Mouse (Mus musculus): ENCODE results near the gene Nmrk1. TPM values are rescaled to one million over a fixed set of nuclear protein-coding genes. Genes with fewer than 3 reads are reported as not detected.
"Not testable (repeated sequence)": the region's sequence is repeated elsewhere in the genome, so short reads cannot be mapped to it uniquely, and the experiment has no call there.

Nmrk1 gene
- 6.2 and 6.7 TPM in 2 replicates for polyA plus RNA-seq (2015; fragmentation: Nextera tagmentation; extraction: Ambion mirVana)

DNA sequence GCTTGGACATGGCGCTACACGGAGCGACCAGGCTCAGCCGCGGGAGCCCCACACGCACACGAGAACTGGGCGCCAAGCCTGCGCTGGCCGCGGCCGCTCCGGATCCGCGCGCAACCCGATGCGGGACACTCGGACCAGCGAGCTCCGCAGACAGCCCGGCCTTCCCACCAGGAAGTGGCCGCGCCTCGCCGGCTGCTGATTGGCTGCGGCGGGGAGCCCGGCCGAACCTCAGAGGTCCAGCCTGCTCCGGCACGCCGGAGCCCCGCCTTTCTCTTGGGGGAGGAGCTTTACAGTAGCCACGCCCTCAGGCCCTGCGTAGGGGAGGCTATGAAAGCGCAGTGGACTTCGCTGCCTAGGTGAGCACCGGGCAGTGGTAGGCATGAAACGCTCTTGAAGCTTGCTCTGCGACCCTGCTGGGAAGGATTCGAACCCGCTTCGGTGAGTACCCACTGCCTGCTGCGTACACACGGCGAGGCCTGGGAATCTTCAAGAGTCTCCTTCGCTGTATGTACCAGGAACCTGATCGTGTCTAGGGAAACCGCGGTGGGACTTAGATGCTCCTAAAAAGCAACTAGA is at the start of gene Nmrk1, which contains the start of gene Ostf1:
TSS of gene Nmrk1 (plus strand) at position 307 of the 576 bp plus-strand sequence.
TSS of gene Ostf1 (minus strand) at position 180 of the 576 bp plus-strand sequence.
- Histone ChIP-seq H3K27ac (ENCODE audit: low read length) (peak within 1 kb of the TSS; percentile 53; the same call in 1 of the 2 replicates), H3K4me2 (ENCODE audit: low read length) (peak within 1 kb of the TSS; percentile 99), H3K9me3 (replicated peaks; ENCODE audit: control insufficient read depth, low read length, poor library complexity, severe bottlenecking) (no peaks in the 10 kb centered on the region), H3K9ac (ENCODE audit: low read depth, low read length) (peak within 1 kb of the TSS; percentile 73), H3K27me3 (ENCODE audit: control insufficient read depth, insufficient read depth, low read depth, low read length) (no peaks in the 10 kb centered on the region), H3K36me3 (ENCODE audit: control insufficient read depth, insufficient read depth, low read length) (no peaks in the 10 kb centered on the region), H3K4me1 (ENCODE audit: control insufficient read depth, insufficient read depth, low read length) (peaks cover 9% of the 10 kb centered on the region), H3K4me3 (ENCODE audit: low read depth, low read length) (peak within 1 kb of the TSS; percentile 84)
- under 1% methylated on average over 50 of the region's 51 CpGs for WGBS
- ATAC-seq = peak; percentile 99

DNA sequence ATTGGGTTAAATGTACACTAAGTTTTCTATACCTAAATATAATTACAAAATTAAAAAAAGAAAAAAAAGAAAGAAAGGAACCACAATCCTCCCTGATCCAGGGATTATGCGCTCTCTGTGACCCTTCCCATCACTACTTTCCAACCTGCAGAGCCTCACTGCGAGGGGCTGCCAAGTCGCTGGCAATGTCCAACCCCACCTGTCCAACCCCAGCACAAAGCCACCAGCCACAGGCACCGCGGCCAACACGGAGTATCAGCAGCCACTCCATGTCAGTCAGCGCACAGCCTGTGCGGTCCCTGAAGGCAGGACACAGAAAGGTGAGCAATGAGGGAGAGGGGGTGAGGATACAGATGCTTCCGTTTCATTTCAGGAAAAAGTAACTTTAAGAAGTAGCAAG is 49.5 kb upstream of the Nmrk1 start:
- WGBS = 94% methylated on average over 9 of the region's 9 CpGs
- Histone ChIP-seq H3K4me1 (ENCODE audit: control insufficient read depth, insufficient read depth, low read length) (no peaks in the 10 kb centered on the region), H3K4me2 (ENCODE audit: low read length) (no peak overlapping the region), H3K4me3 (ENCODE audit: low read depth, low read length) (no peak overlapping the region), H3K36me3 (ENCODE audit: control insufficient read depth, insufficient read depth, low read length) (no peaks in the 10 kb centered on the region), H3K9ac (ENCODE audit: low read depth, low read length) (no peak overlapping the region), H3K9me3 (replicated peaks; ENCODE audit: control insufficient read depth, low read length, poor library complexity, severe bottlenecking) (no peaks in the 10 kb centered on the region), H3K27ac (ENCODE audit: low read length) (no peak overlapping the region), H3K27me3 (ENCODE audit: control insufficient read depth, insufficient read depth, low read depth, low read length) (no peaks in the 10 kb centered on the region)
- no peak for ATAC-seq

DNA sequence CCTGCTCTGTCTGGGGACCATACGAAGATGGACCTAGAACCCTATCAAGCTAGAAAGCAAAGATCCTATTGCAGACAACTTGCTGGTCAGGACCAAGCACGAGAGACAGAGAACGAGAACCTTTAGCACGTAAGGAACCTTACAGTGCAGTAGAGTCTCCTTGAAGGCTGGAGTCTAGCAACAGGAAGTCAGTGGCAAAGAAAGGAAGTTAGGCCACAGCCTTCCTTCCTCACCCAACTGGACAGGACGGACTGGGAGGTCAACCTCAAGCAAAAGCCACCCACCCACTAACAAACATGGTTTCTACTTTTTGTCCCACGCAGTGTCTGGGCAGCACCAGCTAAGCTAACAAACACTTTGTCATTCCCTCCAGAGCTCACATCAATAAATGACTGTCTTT is 48.9 kb upstream of the Nmrk1 start:
- Histone ChIP-seq H3K36me3 (ENCODE audit: control insufficient read depth, insufficient read depth, low read length) (no peaks in the 10 kb centered on the region), H3K4me2 (ENCODE audit: low read length) (no peak overlapping the region), H3K9me3 (replicated peaks; ENCODE audit: control insufficient read depth, low read length, poor library complexity, severe bottlenecking) (no peaks in the 10 kb centered on the region), H3K27ac (ENCODE audit: low read length) (no peak overlapping the region), H3K27me3 (ENCODE audit: control insufficient read depth, insufficient read depth, low read depth, low read length) (no peaks in the 10 kb centered on the region), H3K9ac (ENCODE audit: low read depth, low read length) (no peak overlapping the region), H3K4me3 (ENCODE audit: low read depth, low read length) (no peak overlapping the region), H3K4me1 (ENCODE audit: control insufficient read depth, insufficient read depth, low read length) (no peaks in the 10 kb centered on the region)
- ATAC-seq = no peak
- 95% methylated on average over 6 of the region's 6 CpGs for WGBS

DNA sequence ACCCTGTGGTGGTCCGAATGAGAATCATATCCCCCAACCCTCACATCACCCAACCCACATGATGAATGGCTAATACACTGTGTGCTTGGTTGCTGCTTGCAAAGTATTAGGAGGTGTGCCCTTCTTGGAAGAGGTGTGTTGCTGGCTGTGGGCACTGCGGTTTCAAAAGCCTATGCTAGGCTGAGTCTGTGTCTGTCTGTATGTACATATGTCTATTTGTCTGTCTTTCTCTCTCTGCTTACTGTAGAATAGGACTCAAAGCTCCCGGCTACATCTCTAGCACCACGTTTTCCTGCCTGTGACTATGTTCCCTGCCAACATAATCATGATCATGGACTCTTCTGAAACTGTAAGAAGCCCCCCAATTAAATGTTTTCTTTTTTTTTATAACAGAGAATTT is 48.0 kb upstream of the Nmrk1 start:
- Histone ChIP-seq H3K4me3 (ENCODE audit: low read depth, low read length) (no peak overlapping the region), H3K9ac (ENCODE audit: low read depth, low read length) (no peak overlapping the region), H3K4me1 (ENCODE audit: control insufficient read depth, insufficient read depth, low read length) (no peaks in the 10 kb centered on the region), H3K9me3 (replicated peaks; ENCODE audit: control insufficient read depth, low read length, poor library complexity, severe bottlenecking) (no peaks in the 10 kb centered on the region), H3K4me2 (ENCODE audit: low read length) (no peak overlapping the region), H3K27ac (ENCODE audit: low read length) (no peak overlapping the region), H3K36me3 (ENCODE audit: control insufficient read depth, insufficient read depth, low read length) (no peaks in the 10 kb centered on the region), H3K27me3 (ENCODE audit: control insufficient read depth, insufficient read depth, low read depth, low read length) (no peaks in the 10 kb centered on the region)
- ATAC-seq = no peak
- 99% methylated on average over 4 of the region's 4 CpGs for whole genome bisulfite sequencing

DNA sequence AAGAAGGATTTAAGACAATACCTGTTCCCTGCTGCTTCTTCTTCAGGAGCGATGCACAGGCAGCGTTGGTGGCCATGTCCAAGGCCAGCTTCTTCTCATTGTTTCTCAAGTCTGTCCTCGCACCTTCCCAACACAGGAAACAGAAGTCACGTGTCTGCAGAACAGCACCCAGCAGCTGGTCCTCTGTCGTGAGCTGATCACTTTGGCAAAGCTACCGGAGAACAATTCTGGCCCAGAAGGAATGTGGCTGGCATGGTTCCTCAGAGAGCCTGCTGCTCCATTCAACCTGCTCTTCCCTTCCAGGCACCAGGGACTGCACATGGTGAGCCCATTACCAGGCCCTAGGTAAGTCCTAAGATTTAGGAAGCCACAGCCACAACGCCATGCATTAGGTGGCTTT is 47.1 kb upstream of the Nmrk1 start:
- no peak for ATAC-seq
- no peaks in the 10 kb centered on the region for H3K27me3 ChIP-seq (ENCODE audit: control insufficient read depth, insufficient read depth, low read depth, low read length)
- 96% methylated on average over 7 of the region's 7 CpGs for WGBS

DNA sequence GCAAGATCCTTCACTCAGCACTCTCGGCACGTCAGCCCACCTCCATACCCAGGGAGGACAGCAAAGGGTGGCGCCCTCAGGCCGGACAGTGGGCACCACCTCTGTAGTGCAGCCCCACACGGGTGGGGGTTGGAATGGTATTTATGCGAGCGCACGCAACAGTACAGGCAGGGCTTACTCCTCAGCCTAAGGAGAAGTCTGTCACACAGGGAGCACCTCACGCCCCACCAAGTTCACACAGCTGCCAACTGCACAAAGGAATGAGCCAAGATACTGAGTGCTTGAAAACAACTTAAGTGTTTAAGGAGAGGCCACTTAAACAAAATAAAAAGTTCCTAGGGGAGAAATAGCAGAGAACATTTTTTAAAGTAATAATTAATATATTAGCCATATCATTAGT is 44.6 kb upstream of the Nmrk1 start:
- peak; percentile 55; the same call in 1 of the 2 replicates for ATAC-seq
- Histone ChIP-seq H3K4me2 (ENCODE audit: low read length) (no peak overlapping the region), H3K4me3 (ENCODE audit: low read depth, low read length) (no peak overlapping the region), H3K9me3 (replicated peaks; ENCODE audit: control insufficient read depth, low read length, poor library complexity, severe bottlenecking) (no peaks in the 10 kb centered on the region), H3K4me1 (ENCODE audit: control insufficient read depth, insufficient read depth, low read length) (peaks cover 9% of the 10 kb centered on the region; the same call in 1 of the 2 replicates), H3K36me3 (ENCODE audit: control insufficient read depth, insufficient read depth, low read length) (no peaks in the 10 kb centered on the region), H3K9ac (ENCODE audit: low read depth, low read length) (no peak overlapping the region), H3K27ac (ENCODE audit: low read length) (no peak overlapping the region), H3K27me3 (ENCODE audit: control insufficient read depth, insufficient read depth, low read depth, low read length) (no peaks in the 10 kb centered on the region)
- 89% methylated on average over 9 of the region's 9 CpGs for WGBS

More for the DNA sequence above, 47.1 kb upstream of the Nmrk1 start:
- Histone ChIP-seq H3K4me1 (ENCODE audit: control insufficient read depth, insufficient read depth, low read length) (no peaks in the 10 kb centered on the region), H3K4me2 (ENCODE audit: low read length) (no peak overlapping the region), H3K9me3 (replicated peaks; ENCODE audit: control insufficient read depth, low read length, poor library complexity, severe bottlenecking) (no peaks in the 10 kb centered on the region), H3K36me3 (ENCODE audit: control insufficient read depth, insufficient read depth, low read length) (no peaks in the 10 kb centered on the region), H3K4me3 (ENCODE audit: low read depth, low read length) (no peak overlapping the region), H3K27ac (ENCODE audit: low read length) (no peak overlapping the region), H3K9ac (ENCODE audit: low read depth, low read length) (no peak overlapping the region)

DNA sequence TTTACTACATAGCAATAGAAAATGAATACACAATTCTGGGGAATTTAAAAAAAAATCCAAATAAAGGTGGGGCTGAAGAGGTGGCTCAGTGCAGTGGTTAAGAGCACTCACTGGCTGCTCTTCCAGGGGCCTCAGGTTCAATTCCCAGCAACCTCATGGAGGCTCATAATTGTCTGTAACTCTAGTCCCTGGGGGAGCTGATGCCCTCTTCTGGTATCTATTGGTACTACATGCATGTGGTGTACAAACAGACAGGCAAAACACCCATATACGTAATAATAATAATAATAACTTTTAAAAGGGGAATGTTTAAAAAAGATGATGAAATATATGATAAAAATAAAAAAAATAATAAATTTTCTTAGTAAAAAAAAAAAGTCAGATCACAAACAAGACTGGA is 43.5 kb upstream of the Nmrk1 start:
- no peak for ATAC-seq
- H3K4me3 ChIP-seq (ENCODE audit: low read depth, low read length) = no peak overlapping the region
- H3K9me3 ChIP-seq (replicated peaks; ENCODE audit: control insufficient read depth, low read length, poor library complexity, severe bottlenecking) = no peaks in the 10 kb centered on the region
- WGBS = 95% methylated on average over 1 of the region's 1 CpGs
- H3K4me2 ChIP-seq (ENCODE audit: low read length) = no peak overlapping the region
- H3K27ac ChIP-seq (ENCODE audit: low read length) = no peak overlapping the region
- H3K9ac ChIP-seq (ENCODE audit: low read depth, low read length) = no peak overlapping the region
- no peaks in the 10 kb centered on the region for H3K27me3 ChIP-seq (ENCODE audit: control insufficient read depth, insufficient read depth, low read depth, low read length)
- H3K36me3 ChIP-seq (ENCODE audit: control insufficient read depth, insufficient read depth, low read length) = no peaks in the 10 kb centered on the region
- peaks cover 12% of the 10 kb centered on the region for H3K4me1 ChIP-seq (ENCODE audit: control insufficient read depth, insufficient read depth, low read length)

DNA sequence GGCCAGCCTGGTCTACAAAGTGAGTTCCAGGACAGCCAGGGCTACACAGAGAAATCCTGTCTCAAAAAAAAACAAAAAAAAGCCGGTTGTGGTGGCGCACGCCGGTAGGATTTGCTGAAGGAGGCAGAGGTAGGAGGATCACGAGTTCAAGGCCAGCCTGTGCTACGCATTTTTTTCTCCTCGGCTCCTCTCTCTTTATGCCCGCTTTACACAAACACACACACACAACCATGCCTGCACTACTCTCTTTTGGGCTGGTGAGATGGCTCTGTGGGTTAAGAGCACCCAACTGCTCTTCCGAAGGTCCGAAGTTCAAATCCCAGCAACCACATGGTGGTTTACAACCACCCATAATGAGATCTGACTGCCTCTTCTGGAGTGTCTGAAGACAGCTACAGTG is 42.9 kb upstream of the Nmrk1 start:
- ATAC-seq; H3K9ac ChIP-seq (ENCODE audit: low read depth, low read length); H3K27ac ChIP-seq (ENCODE audit: low read length); H3K9me3 ChIP-seq (replicated peaks; ENCODE audit: control insufficient read depth, low read length, poor library complexity, severe bottlenecking); H3K27me3 ChIP-seq (ENCODE audit: control insufficient read depth, insufficient read depth, low read depth, low read length); H3K36me3 ChIP-seq (ENCODE audit: control insufficient read depth, insufficient read depth, low read length); H3K4me2 ChIP-seq (ENCODE audit: low read length); H3K4me3 ChIP-seq (ENCODE audit: low read depth, low read length): not testable (repeated sequence)
- 96% methylated on average over 10 of the region's 10 CpGs for WGBS
- H3K4me1 ChIP-seq (ENCODE audit: control insufficient read depth, insufficient read depth, low read length) = peaks cover 12% of the 10 kb centered on the region

DNA sequence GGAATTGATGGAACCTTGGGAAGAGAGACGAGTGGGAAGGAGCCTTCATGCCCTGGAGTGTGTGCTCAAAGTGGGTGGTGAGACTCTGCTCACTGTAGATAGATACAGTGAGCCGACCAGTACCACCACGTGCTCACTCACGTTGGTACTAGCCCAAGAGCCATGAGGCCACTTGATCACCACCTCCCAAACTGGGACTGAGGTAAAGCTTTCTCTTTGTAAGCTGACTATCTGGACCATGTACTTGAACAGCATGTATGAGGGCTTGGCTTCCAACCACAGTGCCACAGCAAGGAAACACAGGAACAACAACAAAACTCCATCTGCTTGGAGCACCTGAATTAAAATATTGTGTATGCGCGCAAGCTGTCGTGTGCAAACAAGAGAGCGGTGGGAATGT is 42.5 kb upstream of the Nmrk1 start:
- no peaks in the 10 kb centered on the region for H3K27me3 ChIP-seq (ENCODE audit: control insufficient read depth, insufficient read depth, low read depth, low read length)
- WGBS = 93% methylated on average over 8 of the region's 8 CpGs

More for the DNA sequence above, 42.5 kb upstream of the Nmrk1 start:
- H3K9ac ChIP-seq (ENCODE audit: low read depth, low read length) = no peak overlapping the region
- ATAC-seq = no peak
- H3K4me1 ChIP-seq (ENCODE audit: control insufficient read depth, insufficient read depth, low read length) = peaks cover 12% of the 10 kb centered on the region
- no peak overlapping the region for H3K4me2 ChIP-seq (ENCODE audit: low read length)
- no peak overlapping the region for H3K4me3 ChIP-seq (ENCODE audit: low read depth, low read length)
- H3K36me3 ChIP-seq (ENCODE audit: control insufficient read depth, insufficient read depth, low read length) = no peaks in the 10 kb centered on the region
- H3K9me3 ChIP-seq (replicated peaks; ENCODE audit: control insufficient read depth, low read length, poor library complexity, severe bottlenecking) = no peaks in the 10 kb centered on the region
- H3K27ac ChIP-seq (ENCODE audit: low read length) = no peak overlapping the region
